Mouse (Mus musculus) heart, postnatal 14 days (tissue): ENCODE results near the gene Znrf2. TPM values are rescaled to one million over a fixed set of nuclear protein-coding genes. Genes with fewer than 3 reads are reported as not detected.

ENCODE experiments used
- DNase-seq, 2 experiments: peaks; one replicate each; pipeline ENCODE4 v3.0.0; 2021 to 2022
- intact Hi-C: fragments of 180-260 bp; cut with DNase I; formaldehyde crosslinking; loops from one replicate; pipeline ENCODE4 v1.15.1; 2025
- total RNA-seq, 2 experiments: library from RNA; stranded (reverse); gene quantifications; 2 replicates each; pipeline ENCODE4 v1.2.3; 2021

Znrf2 gene
- total RNA-seq, 2 experiments from 2014 or later: 17.3 to 18.4 TPM

DNA sequence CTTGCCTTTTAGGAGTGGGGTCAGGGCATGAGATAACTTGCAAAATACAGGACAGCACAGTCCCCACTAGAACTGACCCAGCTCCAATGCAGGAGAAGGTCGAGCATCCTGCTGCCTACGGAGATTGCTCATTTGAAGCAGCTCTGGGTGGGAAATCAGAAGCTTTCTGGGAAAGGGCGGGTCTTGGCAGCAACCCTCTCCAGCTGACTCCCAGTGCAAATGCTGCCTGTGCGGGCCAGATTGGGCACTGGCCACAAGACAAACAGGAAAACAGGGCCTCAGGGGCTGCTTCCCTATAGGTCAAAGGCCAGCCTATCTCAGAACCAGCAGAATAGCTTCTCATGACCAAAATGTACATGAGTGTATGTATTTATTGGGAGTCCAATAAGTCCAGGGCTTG lies 122.9 kb downstream of the Znrf2 start:
- intact Hi-C loops: no loop called here
- peak; percentile 52 to 56 for DNase-seq

DNA sequence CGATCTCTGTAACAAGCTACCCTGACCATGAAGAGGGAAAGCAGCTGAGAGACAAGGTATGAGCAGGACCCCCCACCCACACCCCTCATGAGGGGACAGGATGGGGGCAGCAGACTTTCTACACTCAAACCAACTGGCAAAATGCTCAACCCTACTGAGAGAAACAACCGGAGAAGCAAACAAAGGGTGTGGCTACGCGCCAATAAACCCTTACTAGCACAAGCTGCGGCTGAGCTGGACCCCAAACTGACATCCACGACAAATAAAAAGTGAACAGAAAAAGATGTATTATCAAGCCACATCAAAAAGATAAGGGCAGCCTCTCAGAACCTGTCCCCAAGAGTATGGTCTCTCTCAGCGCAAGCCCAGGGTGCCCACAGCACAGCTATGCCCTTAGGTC lies 123.4 kb downstream of the Znrf2 start:
- intact Hi-C loops: no loop called here
- no peak for DNase-seq

DNA sequence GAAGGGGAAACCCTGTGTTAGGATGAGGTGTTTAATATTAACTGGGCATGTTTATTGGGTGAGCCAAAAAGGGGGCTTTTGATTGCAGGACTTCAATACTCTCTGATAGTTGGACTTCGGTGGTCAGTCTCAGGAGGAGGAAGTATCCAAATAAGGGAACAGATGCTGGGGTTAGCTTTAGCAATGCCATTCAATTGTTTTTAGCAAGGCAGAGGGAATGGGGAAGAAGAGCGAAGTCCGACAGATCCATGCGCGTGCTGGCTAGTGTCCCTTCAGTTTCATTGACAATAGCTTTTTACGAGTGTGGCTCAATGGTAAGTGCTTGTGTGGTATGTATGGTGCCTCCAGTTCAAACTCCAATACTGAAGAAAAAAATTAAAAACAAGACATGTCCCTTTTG lies 124.4 kb downstream of the Znrf2 start:
- intact Hi-C loops: no loop called here
- no peak for DNase-seq

Other genes with a start within 250 kb of the Znrf2 start
- 10 to 100 TPM; 10.3 to 12.5 TPM for gene Plekha8, start 221.8 kb upstream of the Znrf2 start, total RNA-seq
- 10 to 100 TPM; 11.8 to 11.9 TPM for gene Fkbp14, start 219.6 kb upstream of the Znrf2 start, total RNA-seq
- gene Mturn, start 135.3 kb upstream of the Znrf2 start, total RNA-seq: 10 to 100 TPM; 11.8 to 12.0 TPM
- gene Nod1, start 155.7 kb downstream of the Znrf2 start, total RNA-seq: 10 to 100 TPM; 17.5 to 20.6 TPM
- 10 to 100 TPM; 15.0 to 17.8 TPM for gene Ggct, start 176.0 kb downstream of the Znrf2 start, total RNA-seq
- gene Gars, start 221.1 kb downstream of the Znrf2 start, total RNA-seq: 10 to 100 TPM; 59.1 to 60.5 TPM